Mouse (Mus musculus) small intestine, adult 2 months (tissue): ENCODE results near the gene Gart. TPM values are rescaled to one million over a fixed set of nuclear protein-coding genes. Genes with fewer than 3 reads are reported as not detected.

Experiments
- H3K27ac ChIP-seq: fragments of 200-500 bp; 2 replicates; pipeline ENCODE4 v1.5.1; 2012; ENCODE audit warnings: low read depth, low read length, control low read depth, inconsistent platforms; ENCODE audit not compliant: insufficient read depth
- H3K27me3 ChIP-seq: fragments of 200-500 bp; 2 replicates; pipeline ENCODE4 v1.6.1; 2012; ENCODE audit warnings: mild to moderate bottlenecking, moderate library complexity, low read length, inconsistent platforms; ENCODE audit not compliant: control insufficient read depth, insufficient read depth
- H3K36me3 ChIP-seq: fragments of 200-500 bp; 2 replicates; pipeline ENCODE4 v1.6.1; 2012; ENCODE audit warnings: mild to moderate bottlenecking, low read length, control low read depth, inconsistent platforms; ENCODE audit not compliant: control insufficient read depth, insufficient read depth
- H3K4me1 ChIP-seq: fragments of 200-500 bp; 2 replicates; pipeline ENCODE4 v1.6.1; 2012; ENCODE audit warnings: low read length, inconsistent platforms, mixed read lengths; ENCODE audit not compliant: control insufficient read depth, insufficient read depth, insufficient read length
- H3K4me3 ChIP-seq: fragments of 200-500 bp; 2 replicates; pipeline ENCODE4 v1.5.1; 2012; ENCODE audit warnings: low read depth, mild to moderate bottlenecking, control low read depth, inconsistent platforms, low read length, moderate library complexity
- CTCF ChIP-seq: fragments of 200-500 bp; IDR thresholded peaks from 2 replicates; pipeline ENCODE4 v1.5.1; 2012; ENCODE audit warnings: low read depth, mild to moderate bottlenecking, control low read depth, inconsistent platforms, low read length, moderate library complexity, mixed read lengths; ENCODE audit not compliant: insufficient replicate concordance, insufficient read length; ENCODE audit errors: extremely low read depth
- POLR2A ChIP-seq: fragments of 200-500 bp; IDR thresholded peaks from 2 replicates; pipeline ENCODE4 v1.6.1; 2012; ENCODE audit warnings: low read depth, mild to moderate bottlenecking, control low read depth, inconsistent platforms, low read length, moderate library complexity
- WGBS: fragments of 180-500 bp; shearing (Covaris S2); methylation state at CpG from one replicate; pipeline ENCODE4 v1.1.7; 2018; 5-methylcytosine and 5-hydroxymethylcytosine counted together
- polyA plus RNA-seq: library from polyadenylated mRNA; depleted of rRNA; stranded (reverse); fragments of >200 nt; gene quantifications from 2 replicates; pipeline ENCODE4 v1.2.3, GENCODE M21; 2012

The Gart gene
- polyA plus RNA-seq, 1 experiment: 22.3 TPM

DNA sequence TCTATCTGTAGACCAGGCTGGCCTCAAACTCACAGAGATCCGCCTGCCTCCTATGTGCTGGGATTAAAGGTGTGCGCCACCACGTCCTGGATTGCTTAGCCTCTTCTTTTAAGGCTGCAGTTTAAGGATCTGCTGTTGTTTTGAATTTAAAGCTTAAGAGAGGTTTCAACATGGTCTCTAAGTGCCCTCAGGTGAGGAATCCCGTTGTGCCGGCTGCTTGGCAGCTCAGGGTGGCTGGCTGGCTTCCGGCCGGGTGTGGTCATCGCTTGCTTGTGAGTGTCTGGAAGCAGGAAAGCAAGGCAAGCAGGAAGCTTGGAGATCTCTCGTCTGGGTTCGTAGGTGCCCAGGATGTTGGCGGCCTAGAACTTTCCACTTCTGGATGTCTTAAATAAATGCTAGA lies 25.8 kb downstream of the Gart start:
- TF ChIP-seq POLR2A (no peak), CTCF (no peak)
- H3K27me3 ChIP-seq: no peaks in the 10 kb centered on the region
- H3K36me3 ChIP-seq: peaks cover 32% of the 10 kb centered on the region
- H3K27ac ChIP-seq: no peak overlapping the region
- H3K4me1 ChIP-seq: no peaks in the 10 kb centered on the region
- no peak overlapping the region for H3K4me3 ChIP-seq
- 81% methylated on average over 11 of the region's 11 CpGs for WGBS

- Histone ChIP-seq H3K36me3 (peaks cover 32% of the 10 kb centered on the region), H3K4me1 (no peaks in the 10 kb centered on the region), H3K27me3 (no peaks in the 10 kb centered on the region), H3K4me3 (no peak overlapping the region), H3K27ac (no peak overlapping the region)
- 91% methylated on average over 5 of the region's 5 CpGs for WGBS
- TF ChIP-seq POLR2A: no peak
- TF ChIP-seq CTCF: no peak
These were observed 26.6 kb downstream of the Gart start for GRCm38 (mm10) chr16:91620185-91620584.

GRCm38 (mm10) chr16:91618511-91619501 lies 27.9 kb downstream of the Gart start, which contains the start of gene Dnajc28:
Dnajc28 (minus strand) TSS chr16:91619026.
- Histone ChIP-seq H3K4me1 (no peaks in the 10 kb centered on the region), H3K27ac (no peak within 1 kb of the TSS), H3K36me3 (peaks cover 22% of the 10 kb centered on the region)

DNA sequence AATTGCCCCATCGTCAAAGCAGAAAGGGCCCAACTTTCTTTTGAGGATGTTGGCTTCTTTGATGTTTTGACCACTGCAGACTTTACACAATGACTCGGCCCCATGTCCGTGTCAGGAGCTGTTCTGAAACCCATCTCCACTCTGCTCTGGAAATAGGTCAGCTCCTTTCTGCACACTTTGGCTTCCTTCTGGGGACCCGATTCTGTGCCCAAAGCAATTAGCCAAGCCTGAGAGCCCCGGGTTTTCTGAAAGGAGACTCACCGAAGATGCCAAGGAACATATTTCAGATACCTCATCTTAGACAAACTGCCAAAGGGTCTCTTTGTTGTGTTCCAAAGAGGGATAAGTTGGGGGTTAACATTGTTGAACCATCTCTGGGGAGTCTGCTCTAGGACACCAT lies 32.2 kb downstream of the Gart start:
- Histone ChIP-seq H3K4me1 (peaks cover under 1% of the 10 kb centered on the region; the same call in 1 of the 2 replicates), H3K4me3 (no peak overlapping the region), H3K36me3 (no peaks in the 10 kb centered on the region), H3K27ac (no peak overlapping the region), H3K27me3 (no peaks in the 10 kb centered on the region)
- TF ChIP-seq POLR2A (no peak), CTCF (no peak)
- 83% methylated on average over 6 of the region's 6 CpGs for WGBS

More at GRCm38 (mm10) chr16:91618511-91619501, 27.9 kb downstream of the Gart start, which contains the start of gene Dnajc28:
- TF ChIP-seq CTCF: no peak
- peak; percentile 23; the same call in 1 of the 2 replicates for TF ChIP-seq POLR2A
- 12% methylated on average over 39 of the region's 39 CpGs for WGBS
- H3K4me3 ChIP-seq: peak within 1 kb of the TSS; percentile 68
- no peaks in the 10 kb centered on the region for H3K27me3 ChIP-seq

- Histone ChIP-seq H3K27me3 (no peaks in the 10 kb centered on the region), H3K4me3 (peak overlapping the region; percentile 7; the same call in 1 of the 2 replicates), H3K4me1 (peaks cover 2% of the 10 kb centered on the region; the same call in 1 of the 2 replicates), H3K27ac (no peak overlapping the region), H3K36me3 (no peaks in the 10 kb centered on the region)
- 76% methylated on average over 5 of the region's 5 CpGs for WGBS
- TF ChIP-seq POLR2A: no peak
- no peak for TF ChIP-seq CTCF
These were observed 34.2 kb downstream of the Gart start for GRCm38 (mm10) chr16:91612525-91612924.

- Histone ChIP-seq H3K27ac (0 out of 2 replicates have a peak overlapping the region, but pooled peaks have one; percentile 15), H3K4me1 (peaks cover 2% of the 10 kb centered on the region; the same call in 1 of the 2 replicates), H3K27me3 (no peaks in the 10 kb centered on the region), H3K4me3 (peak overlapping the region; percentile 11; the same call in 1 of the 2 replicates), H3K36me3 (no peaks in the 10 kb centered on the region)
- 65% methylated on average over 11 of the region's 11 CpGs for WGBS
- TF ChIP-seq POLR2A: no peak
- TF ChIP-seq CTCF: no peak
These were observed 35.5 kb downstream of the Gart start for GRCm38 (mm10) chr16:91611248-91611647.
